9 mouse cellular contexts compared by ENCODE assay signal in genomic region chr10:51677548-51678250, GRCm38 (mm10). TPM values are rescaled to one million over a fixed set of nuclear protein-coding genes. Genes with fewer than 3 reads are reported as not detected.
DNase-seq lines count a peak whose midpoint lies in the region; ATAC-seq and TF ChIP-seq lines count a peak whose summit lies in the region.
"Had no signal": no experiment of that assay in that cellular context is flagged by ENCODE, and none has a peak within 500 bp of the region (broad histone marks: within the 10 kb centered on the region; RNA-seq: fewer than 3 reads in every experiment).

Rfx6 (plus strand) TSS chr10:51677756.

- DNase-seq in heart, postnatal 36 days: no peak
- peak; percentile 29 for DNase-seq in WW6 (ENCODE audit: low read depth, low spot score)
- DNase-seq in forebrain, postnatal 0 days: peak; percentile 29
- DNase-seq in neural tube, embryonic 11.5 days (ENCODE audit: low spot score): peak; percentile 53
- DNase-seq in spleen, adult 12 weeks (ENCODE audit: low spot score): no peak
- DNase-seq in layer of hippocampus, postnatal 14 days (ENCODE audit: low spot score in 2 of 2): no peak

- H3K9me3 ChIP-seq in heart, embryonic 12.5 days (replicated peaks): no peaks in the 10 kb centered on the region
- H3K9me3 ChIP-seq in forebrain, postnatal 0 days (ENCODE audit: low read length): no peaks in the 10 kb centered on the region
- no peaks in the 10 kb centered on the region for H3K9me3 ChIP-seq in limb, embryonic 12.5 days
- no peaks in the 10 kb centered on the region for H3K9me3 ChIP-seq in neural tube, embryonic 11.5 days (ENCODE audit: control insufficient read depth, low read length)

- no peak for TF ChIP-seq CTCF in forebrain, postnatal 0 days (IDR thresholded peaks at IDR 0.05; ENCODE audit: low read depth)

- no peaks in the 10 kb centered on the region for H3K36me3 ChIP-seq in heart, embryonic 12.5 days
- H3K36me3 ChIP-seq in forebrain, postnatal 0 days (ENCODE audit: insufficient read depth): no peaks in the 10 kb centered on the region
- H3K36me3 ChIP-seq in limb, embryonic 12.5 days: no peaks in the 10 kb centered on the region
- H3K36me3 ChIP-seq in neural tube, embryonic 11.5 days (ENCODE audit: control insufficient read depth, insufficient read depth, low read length): no peaks in the 10 kb centered on the region

- H3K4me3 ChIP-seq in heart, embryonic 12.5 days: peak within 1 kb of the TSS; percentile 48
- peak within 1 kb of the TSS; percentile 48 for H3K4me3 ChIP-seq in forebrain, postnatal 0 days (ENCODE audit: low read depth, low read length)
- peak within 1 kb of the TSS; percentile 45 for H3K4me3 ChIP-seq in limb, embryonic 12.5 days (replicated peaks)
- peak within 1 kb of the TSS; percentile 37 for H3K4me3 ChIP-seq in neural tube, embryonic 11.5 days (ENCODE audit: low read depth, low read length)

- no peak within 1 kb of the TSS for H3K27ac ChIP-seq in heart, embryonic 12.5 days (ENCODE audit: poor library complexity, severe bottlenecking)
- H3K27ac ChIP-seq in forebrain, postnatal 0 days (ENCODE audit: low read depth, low read length): no peak within 1 kb of the TSS
- no peak within 1 kb of the TSS for H3K27ac ChIP-seq in limb, embryonic 12.5 days
- no peak within 1 kb of the TSS for H3K27ac ChIP-seq in neural tube, embryonic 11.5 days (ENCODE audit: low read depth, low read length)

- WGBS in heart, embryonic 12.5 days: under 1% methylated on average over 38 of the region's 38 CpGs
- WGBS in forebrain, postnatal 0 days: 2% methylated on average over 38 of the region's 38 CpGs
- 1% methylated on average over 37 of the region's 38 CpGs for WGBS in limb, embryonic 12.5 days
- 1% methylated on average over 38 of the region's 38 CpGs for WGBS in neural tube, embryonic 11.5 days

- ATAC-seq in heart, embryonic 12.5 days (ENCODE audit: insufficient number of reproducible peaks, low FRiP score): peak; percentile 36; the same call in 1 of the 2 replicates
- peak; percentile 77 for ATAC-seq in forebrain, postnatal 0 days
- ATAC-seq in limb, embryonic 12.5 days (ENCODE audit: insufficient number of reproducible peaks, insufficient read depth, low FRiP score, low TSS enrichment, low read depth): peak; percentile 66; the same call in 1 of the 2 replicates
- peak; percentile 69 for ATAC-seq in neural tube, embryonic 11.5 days (ENCODE audit: insufficient read depth, low FRiP score, low TSS enrichment)

- H3K9ac ChIP-seq in heart, embryonic 12.5 days: 0 out of 2 replicates have a peak within 1 kb of the TSS, but pooled peaks have one; percentile 23
- H3K9ac ChIP-seq in forebrain, postnatal 0 days: peak within 1 kb of the TSS; percentile 41
- peak within 1 kb of the TSS; percentile 40; the same call in 1 of the 2 replicates for H3K9ac ChIP-seq in limb, embryonic 12.5 days (replicated peaks)
- H3K9ac ChIP-seq in neural tube, embryonic 11.5 days (ENCODE audit: low read length): no peak within 1 kb of the TSS

- intact Hi-C loops in heart, postnatal 36 days (cut with DNase I): no loop called here

- H3K27me3 ChIP-seq in heart, embryonic 12.5 days (replicated peaks): peaks cover 24% of the 10 kb centered on the region
- H3K27me3 ChIP-seq in forebrain, postnatal 0 days (ENCODE audit: insufficient read depth, low read length): peaks cover 22% of the 10 kb centered on the region
- peaks cover 30% of the 10 kb centered on the region for H3K27me3 ChIP-seq in limb, embryonic 12.5 days
- peaks cover 19% of the 10 kb centered on the region for H3K27me3 ChIP-seq in neural tube, embryonic 11.5 days (ENCODE audit: control insufficient read depth, insufficient read depth, low read length)

- H3K4me1 ChIP-seq in heart, embryonic 12.5 days (replicated peaks): peaks cover 12% of the 10 kb centered on the region; the same call in 1 of the 2 replicates
- peaks cover 4% of the 10 kb centered on the region for H3K4me1 ChIP-seq in forebrain, postnatal 0 days (ENCODE audit: insufficient read depth)
- 0 out of 2 replicates have a peak, but pooled peaks cover 6% of the 10 kb centered on the region for H3K4me1 ChIP-seq in limb, embryonic 12.5 days (replicated peaks)
- H3K4me1 ChIP-seq in neural tube, embryonic 11.5 days (ENCODE audit: control insufficient read depth, insufficient read depth, low read length): no peaks in the 10 kb centered on the region

- H3K4me2 ChIP-seq in heart, embryonic 12.5 days: peak within 1 kb of the TSS; percentile 97
- H3K4me2 ChIP-seq in forebrain, postnatal 0 days (ENCODE audit: low read depth): peak within 1 kb of the TSS; percentile 97
- peak within 1 kb of the TSS; percentile 85 for H3K4me2 ChIP-seq in limb, embryonic 12.5 days
- H3K4me2 ChIP-seq in neural tube, embryonic 11.5 days (ENCODE audit: low read depth): peak within 1 kb of the TSS; percentile 79

RNA-seq across cellular contexts. Expression of gene Rfx6, which starts in this region (rescaled TPM):
- not detected in 2 replicates for polyA plus RNA-seq in heart, embryonic 12.5 days (2016; fragmentation: Nextera tagmentation; extraction: Ambion mirVana)
- total RNA-seq in heart, postnatal 36 days (2021): not detected
- total RNA-seq in forebrain, postnatal 0 days (2014; rRNA removed): 0.15 and 0.19 TPM in 2 replicates
- not detected in 2 replicates for polyA plus RNA-seq in forebrain, postnatal 0 days (2015; fragmentation: Nextera tagmentation; extraction: Ambion mirVana)
- not detected in 2 replicates for polyA plus RNA-seq in limb, embryonic 12.5 days (2016; fragmentation: Nextera tagmentation; extraction: Ambion mirVana)
- 0.15 TPM in 1 of 2 replicates, not detected in the other for polyA plus RNA-seq in neural tube, embryonic 11.5 days (2014; fragmentation: Nextera tagmentation; extraction: Ambion mirVana)
- total RNA-seq in layer of hippocampus, postnatal 14 days (2021): not detected
- total RNA-seq: layer of hippocampus, adult 18-20 months had no signal

Comparison
In these comparisons a context has a peak if more than half of its experiments do, and no peak if none do; other contexts are left out.
1. Peak in ATAC-seq, H3K4me3 ChIP-seq, H3K9ac ChIP-seq and H3K4me2 ChIP-seq in heart, embryonic 12.5 days; RNA of the gene not detected or under 1 TPM.
2. Peak in DNase-seq, ATAC-seq, H3K4me3 ChIP-seq, H3K9ac ChIP-seq and H3K4me2 ChIP-seq in forebrain, postnatal 0 days; RNA of the gene not detected or under 1 TPM.
3. Peak in ATAC-seq, H3K4me3 ChIP-seq, H3K9ac ChIP-seq and H3K4me2 ChIP-seq in limb, embryonic 12.5 days; RNA of the gene not detected or under 1 TPM.
4. Peak in DNase-seq, ATAC-seq, H3K4me3 ChIP-seq and H3K4me2 ChIP-seq in neural tube, embryonic 11.5 days; RNA of the gene not detected or under 1 TPM.